7 mouse cellular contexts compared by ENCODE assay signal in genomic region chr17:56988921-56989430, GRCm38 (mm10). TPM values are rescaled to one million over a fixed set of nuclear protein-coding genes. Genes with fewer than 3 reads are reported as not detected.
DNase-seq lines count a peak whose midpoint lies in the region; ATAC-seq and TF ChIP-seq lines count a peak whose summit lies in the region.

No protein-coding gene starts in this region.

- H3K9me3 ChIP-seq in lung, embryonic 14.5 days (ENCODE audit: low read depth, low read length): no peaks in the 10 kb centered on the region
- H3K9me3 ChIP-seq in forebrain, embryonic 12.5 days: no peaks in the 10 kb centered on the region
- H3K9me3 ChIP-seq in intestine, embryonic 14.5 days (ENCODE audit: control insufficient read depth, low read length): no peaks in the 10 kb centered on the region
- no peaks in the 10 kb centered on the region for H3K9me3 ChIP-seq in neural tube, embryonic 12.5 days

- H3K4me2 ChIP-seq in lung, embryonic 14.5 days: peak overlapping the region; percentile 86
- H3K4me2 ChIP-seq in forebrain, embryonic 12.5 days: peak overlapping the region; percentile 64
- H3K4me2 ChIP-seq in intestine, embryonic 14.5 days (ENCODE audit: low read length): peak overlapping the region; percentile 76
- peak overlapping the region; percentile 71 for H3K4me2 ChIP-seq in neural tube, embryonic 12.5 days (replicated peaks)

- H3K27me3 ChIP-seq in lung, embryonic 14.5 days (ENCODE audit: insufficient read depth, low read length): no peaks in the 10 kb centered on the region
- no peaks in the 10 kb centered on the region for H3K27me3 ChIP-seq in forebrain, embryonic 12.5 days
- H3K27me3 ChIP-seq in intestine, embryonic 14.5 days (replicated peaks; ENCODE audit: control insufficient read depth, insufficient read depth, low read length): no peaks in the 10 kb centered on the region
- no peaks in the 10 kb centered on the region for H3K27me3 ChIP-seq in neural tube, embryonic 12.5 days (replicated peaks)

- peak overlapping the region; percentile 83; the same call in 1 of the 2 replicates for H3K4me3 ChIP-seq in lung, embryonic 14.5 days (ENCODE audit: low read depth, low read length)
- peak overlapping the region; percentile 62 for H3K4me3 ChIP-seq in forebrain, embryonic 12.5 days (replicated peaks)
- H3K4me3 ChIP-seq in intestine, embryonic 14.5 days (ENCODE audit: low read depth, low read length): peak overlapping the region; percentile 93
- H3K4me3 ChIP-seq in neural tube, embryonic 12.5 days: no peak overlapping the region

- peaks cover 26% of the 10 kb centered on the region for H3K36me3 ChIP-seq in lung, embryonic 14.5 days (ENCODE audit: insufficient read depth)
- peaks cover 20% of the 10 kb centered on the region for H3K36me3 ChIP-seq in forebrain, embryonic 12.5 days (replicated peaks)
- peaks cover 25% of the 10 kb centered on the region for H3K36me3 ChIP-seq in intestine, embryonic 14.5 days (ENCODE audit: control insufficient read depth, insufficient read depth, low read length)
- peaks cover 19% of the 10 kb centered on the region for H3K36me3 ChIP-seq in neural tube, embryonic 12.5 days

- H3K9ac ChIP-seq in lung, embryonic 14.5 days: peak overlapping the region; percentile 77; the same call in 1 of the 2 replicates
- H3K9ac ChIP-seq in forebrain, embryonic 12.5 days: no peak overlapping the region
- peak overlapping the region; percentile 83; the same call in 1 of the 2 replicates for H3K9ac ChIP-seq in intestine, embryonic 14.5 days (ENCODE audit: low read length)
- peak overlapping the region; percentile 54; the same call in 1 of the 2 replicates for H3K9ac ChIP-seq in neural tube, embryonic 12.5 days

- DNase-seq in lung, embryonic 14.5 days: no peak
- no peak for DNase-seq in lung, postnatal 14 days
- no peak for DNase-seq in intestine, embryonic 14.5 days (ENCODE audit: low spot score)
- DNase-seq in gastrocnemius, adult 8-10 months (ENCODE audit: low spot score in 2 of 2): no peak
- DNase-seq in T-cell, adult 2 months (ENCODE audit: low spot score): no peak

- TF ChIP-seq CTCF in lung, embryonic 14.5 days (IDR thresholded peaks at IDR 0.05; ENCODE audit: low read depth): no peak

- ATAC-seq in lung, embryonic 14.5 days (ENCODE audit: insufficient read depth): no peak
- ATAC-seq in forebrain, embryonic 12.5 days (ENCODE audit: low FRiP score): no peak
- no peak for ATAC-seq in intestine, embryonic 14.5 days (replicated peaks; ENCODE audit: low FRiP score, low TSS enrichment, low read depth)
- no peak for ATAC-seq in neural tube, embryonic 12.5 days (ENCODE audit: low FRiP score, low read depth)

- H3K4me1 ChIP-seq in lung, embryonic 14.5 days (ENCODE audit: insufficient read depth): peaks cover 5% of the 10 kb centered on the region; the same call in 1 of the 2 replicates
- peaks cover 14% of the 10 kb centered on the region for H3K4me1 ChIP-seq in forebrain, embryonic 12.5 days
- peaks cover 6% of the 10 kb centered on the region for H3K4me1 ChIP-seq in intestine, embryonic 14.5 days (replicated peaks; ENCODE audit: control insufficient read depth, insufficient read depth, low read length)
- peaks cover 7% of the 10 kb centered on the region for H3K4me1 ChIP-seq in neural tube, embryonic 12.5 days

- H3K27ac ChIP-seq in lung, embryonic 14.5 days (ENCODE audit: low read depth): no peak overlapping the region
- H3K27ac ChIP-seq in forebrain, embryonic 12.5 days: no peak overlapping the region; the same call in 1 of the 2 replicates
- H3K27ac ChIP-seq in intestine, embryonic 14.5 days (ENCODE audit: low read depth): no peak overlapping the region
- no peak overlapping the region for H3K27ac ChIP-seq in neural tube, embryonic 12.5 days

- 69% methylated on average over 7 of the region's 7 CpGs for WGBS in lung, embryonic 14.5 days
- 75% methylated on average over 7 of the region's 7 CpGs for WGBS in forebrain, embryonic 12.5 days
- WGBS in intestine, embryonic 14.5 days: 76% methylated on average over 7 of the region's 7 CpGs
- WGBS in neural tube, embryonic 12.5 days: 77% methylated on average over 7 of the region's 7 CpGs

RNA-seq across cellular contexts. Expression of gene Clpp, which starts 1.1 kb away (rescaled TPM):
- polyA plus RNA-seq in lung, embryonic 14.5 days (2014; fragmentation: Nextera tagmentation; extraction: Ambion mirVana): 146 and 158 TPM in 2 replicates
- 129 and 141 TPM in 2 replicates for polyA plus RNA-seq in forebrain, embryonic 12.5 days (2016; fragmentation: Nextera tagmentation; extraction: Ambion mirVana)
- 186 and 190 TPM in 2 replicates for polyA plus RNA-seq in intestine, embryonic 14.5 days (2014; fragmentation: Nextera tagmentation; extraction: Ambion mirVana)
- polyA plus RNA-seq in neural tube, embryonic 12.5 days (2016; fragmentation: Nextera tagmentation; extraction: Ambion mirVana): 134 and 152 TPM in 2 replicates
- 10 to 100 TPM; 35.8 to 39.5 (median 37.5) TPM for total RNA-seq in gastrocnemius, adult 8-10 months (2022)

RNA-seq across cellular contexts. Expression of gene Acer1, which starts 7.0 kb away (rescaled TPM):
- not detected in 2 replicates for polyA plus RNA-seq in lung, embryonic 14.5 days (2014; fragmentation: Nextera tagmentation; extraction: Ambion mirVana)
- polyA plus RNA-seq in forebrain, embryonic 12.5 days (2016; fragmentation: Nextera tagmentation; extraction: Ambion mirVana): not detected in 2 replicates
- polyA plus RNA-seq in intestine, embryonic 14.5 days (2014; fragmentation: Nextera tagmentation; extraction: Ambion mirVana): 0.09 and 0.28 TPM in 2 replicates
- polyA plus RNA-seq in neural tube, embryonic 12.5 days (2016; fragmentation: Nextera tagmentation; extraction: Ambion mirVana): not detected in 2 replicates
- total RNA-seq in gastrocnemius, adult 8-10 months (2022): not detected

RNA-seq across cellular contexts. Expression of gene Alkbh7, which starts 8.2 kb away (rescaled TPM):
- polyA plus RNA-seq in lung, embryonic 14.5 days (2014; fragmentation: Nextera tagmentation; extraction: Ambion mirVana): 39.0 and 39.8 TPM in 2 replicates
- polyA plus RNA-seq in forebrain, embryonic 12.5 days (2016; fragmentation: Nextera tagmentation; extraction: Ambion mirVana): 30.0 and 34.9 TPM in 2 replicates
- 48.0 and 49.1 TPM in 2 replicates for polyA plus RNA-seq in intestine, embryonic 14.5 days (2014; fragmentation: Nextera tagmentation; extraction: Ambion mirVana)
- 38.0 and 38.2 TPM in 2 replicates for polyA plus RNA-seq in neural tube, embryonic 12.5 days (2016; fragmentation: Nextera tagmentation; extraction: Ambion mirVana)
- total RNA-seq in gastrocnemius, adult 8-10 months (2022): 10 to 100 TPM; 20.2 to 27.1 (median 21.9) TPM

RNA-seq across cellular contexts. Expression of gene Pspn, which starts 10.8 kb away (rescaled TPM):
- 0.46 and 1.0 TPM in 2 replicates for polyA plus RNA-seq in lung, embryonic 14.5 days (2014; fragmentation: Nextera tagmentation; extraction: Ambion mirVana)
- polyA plus RNA-seq in forebrain, embryonic 12.5 days (2016; fragmentation: Nextera tagmentation; extraction: Ambion mirVana): 0.61 TPM in 1 of 2 replicates, not detected in the other
- not detected in 2 replicates for polyA plus RNA-seq in intestine, embryonic 14.5 days (2014; fragmentation: Nextera tagmentation; extraction: Ambion mirVana)
- not detected in 2 replicates for polyA plus RNA-seq in neural tube, embryonic 12.5 days (2016; fragmentation: Nextera tagmentation; extraction: Ambion mirVana)
- not detected for total RNA-seq in gastrocnemius, adult 8-10 months (2022)

RNA-seq across cellular contexts. Expression of gene Gtf2f1, which starts 22.1 kb away (rescaled TPM):
- polyA plus RNA-seq in lung, embryonic 14.5 days (2014; fragmentation: Nextera tagmentation; extraction: Ambion mirVana): 53.2 and 60.2 TPM in 2 replicates
- 80.9 and 81.8 TPM in 2 replicates for polyA plus RNA-seq in forebrain, embryonic 12.5 days (2016; fragmentation: Nextera tagmentation; extraction: Ambion mirVana)
- polyA plus RNA-seq in intestine, embryonic 14.5 days (2014; fragmentation: Nextera tagmentation; extraction: Ambion mirVana): 60.5 and 64.2 TPM in 2 replicates
- polyA plus RNA-seq in neural tube, embryonic 12.5 days (2016; fragmentation: Nextera tagmentation; extraction: Ambion mirVana): 71.2 and 76.7 TPM in 2 replicates
- total RNA-seq in gastrocnemius, adult 8-10 months (2022): 10 to 100 TPM; 13.3 to 17.5 (median 15.5) TPM
